Mouse (Mus musculus) stomach, embryonic 16.5 days (tissue): ENCODE measurements around the gene Oca2. TPM values are rescaled to one million over a fixed set of nuclear protein-coding genes. Genes with fewer than 3 reads are reported as not detected.

ENCODE experiments used
- ATAC-seq: fragments of 200-750 bp; cut with Nextera tagmentation; 2 replicates; pipeline ENCODE4 v1.8.0; 2017; ENCODE audit warnings: moderate number of reproducible peaks, moderate TSS enrichment; ENCODE audit not compliant: insufficient read depth, low FRiP score
- H3K27ac ChIP-seq: fragments of 300-500 bp; sonication (generic); 2 replicates; pipeline ENCODE4 v1.5.1; 2014; ENCODE audit warnings: low read length
- H3K27me3 ChIP-seq: fragments of 300-500 bp; sonication (generic); 2 replicates; pipeline ENCODE4 v1.6.1; 2014; ENCODE audit warnings: low read length, control low read depth, mixed read lengths; ENCODE audit not compliant: control insufficient read depth, insufficient read depth
- H3K36me3 ChIP-seq: fragments of 300-500 bp; sonication (generic); 2 replicates; pipeline ENCODE4 v1.6.1; 2014; ENCODE audit warnings: low read length; ENCODE audit not compliant: control insufficient read depth, insufficient read depth
- H3K4me1 ChIP-seq: fragments of 300-500 bp; sonication (generic); 2 replicates; pipeline ENCODE4 v1.6.1; 2014; ENCODE audit warnings: low read length, control low read depth, mixed read lengths; ENCODE audit not compliant: control insufficient read depth, insufficient read depth
- H3K4me2 ChIP-seq: fragments of 300-500 bp; sonication (generic); 2 replicates; pipeline ENCODE4 v1.6.1; 2014; ENCODE audit warnings: low read depth, low read length, mixed read lengths
- H3K4me3 ChIP-seq: fragments of 300-500 bp; sonication (generic); replicated peaks from 2 replicates; pipeline ENCODE4 v1.5.1; 2014; ENCODE audit warnings: mild to moderate bottlenecking, low read length
- H3K9ac ChIP-seq: fragments of 300-500 bp; sonication (generic); 2 replicates; pipeline ENCODE4 v1.6.1; 2014; ENCODE audit warnings: low read length
- H3K9me3 ChIP-seq: fragments of 300-500 bp; sonication (generic); replicated peaks from 2 replicates; pipeline ENCODE4 v1.6.1; 2016; ENCODE audit warnings: low read length, control low read depth; ENCODE audit not compliant: control insufficient read depth
- WGBS: fragments of 180-500 bp; shearing (Covaris S2); extraction: QIAGEN DNeasy Blood & Tissue Kit; methylation state at CpG from one replicate; pipeline ENCODE4 v1.1.7; 2014; 5-methylcytosine and 5-hydroxymethylcytosine counted together
- polyA plus RNA-seq: library from polyadenylated mRNA; unstranded; fragments of >200 nt; fragmentation: Nextera tagmentation; extraction: Ambion mirVana; gene quantifications from 2 replicates; pipeline ENCODE4 v1.2.1, GENCODE M21; 2015

Gene Oca2
- 0.08 and 0.14 TPM in 2 replicates for polyA plus RNA-seq

GRCm38 (mm10) chr7:56239543-56239942 is at the start of gene Oca2:
TSS of gene Oca2 (plus strand) at chr7:56239760.
- no peak within 1 kb of the TSS for H3K27ac ChIP-seq
- ATAC-seq = no peak
- no peaks in the 10 kb centered on the region for H3K4me1 ChIP-seq
- H3K9me3 ChIP-seq = no peaks in the 10 kb centered on the region
- no peaks in the 10 kb centered on the region for H3K36me3 ChIP-seq
- H3K4me3 ChIP-seq = no peak within 1 kb of the TSS
- WGBS = 43% methylated on average over 3 of the region's 3 CpGs
- no peak within 1 kb of the TSS for H3K4me2 ChIP-seq
- no peak within 1 kb of the TSS for H3K9ac ChIP-seq
- no peaks in the 10 kb centered on the region; the same call in 1 of the 2 replicates for H3K27me3 ChIP-seq

GRCm38 (mm10) chr7:56191041-56191440 is 48.5 kb upstream of the Oca2 start:
- H3K4me3 ChIP-seq = no peak overlapping the region
- H3K27ac ChIP-seq = no peak overlapping the region
- no peak overlapping the region for H3K9ac ChIP-seq
- 88% methylated on average over 6 of the region's 6 CpGs for WGBS
- no peaks in the 10 kb centered on the region for H3K27me3 ChIP-seq
- H3K36me3 ChIP-seq = peaks cover 4% of the 10 kb centered on the region
- ATAC-seq = no peak
- H3K9me3 ChIP-seq = no peaks in the 10 kb centered on the region
- H3K4me2 ChIP-seq = no peak overlapping the region
- H3K4me1 ChIP-seq = no peaks in the 10 kb centered on the region

- Histone ChIP-seq H3K4me2 (no peak overlapping the region), H3K36me3 (peaks cover 4% of the 10 kb centered on the region), H3K27ac (no peak overlapping the region), H3K4me1 (no peaks in the 10 kb centered on the region), H3K27me3 (no peaks in the 10 kb centered on the region), H3K9ac (no peak overlapping the region), H3K4me3 (no peak overlapping the region), H3K9me3 (no peaks in the 10 kb centered on the region)
- no peak for ATAC-seq
- WGBS = 62% methylated on average over 4 of the region's 4 CpGs
Observed at GRCm38 (mm10) chr7:56191661-56192060, 47.9 kb upstream of the Oca2 start.

- no peaks in the 10 kb centered on the region for H3K4me1 ChIP-seq
- no peaks in the 10 kb centered on the region for H3K27me3 ChIP-seq
- no peak overlapping the region for H3K27ac ChIP-seq
- H3K9me3 ChIP-seq = no peaks in the 10 kb centered on the region
- H3K36me3 ChIP-seq = peaks cover 17% of the 10 kb centered on the region
- 89% methylated on average over 10 of the region's 10 CpGs for WGBS
- no peak overlapping the region for H3K4me3 ChIP-seq
- no peak overlapping the region for H3K4me2 ChIP-seq
- no peak for ATAC-seq
- H3K9ac ChIP-seq = no peak overlapping the region
Observed at GRCm38 (mm10) chr7:56201483-56202218, 37.9 kb upstream of the Oca2 start.

GRCm38 (mm10) chr7:56202843-56203242 is 36.7 kb upstream of the Oca2 start:
- ATAC-seq = no peak
- Histone ChIP-seq H3K27ac (no peak overlapping the region), H3K9me3 (no peaks in the 10 kb centered on the region), H3K9ac (no peak overlapping the region), H3K4me1 (no peaks in the 10 kb centered on the region), H3K27me3 (no peaks in the 10 kb centered on the region), H3K36me3 (peaks cover 12% of the 10 kb centered on the region; the same call in 1 of the 2 replicates), H3K4me2 (no peak overlapping the region), H3K4me3 (no peak overlapping the region)
- WGBS = 97% methylated on average over 3 of the region's 3 CpGs

- H3K9ac ChIP-seq = no peak overlapping the region
- no peak overlapping the region for H3K27ac ChIP-seq
- no peaks in the 10 kb centered on the region for H3K4me1 ChIP-seq
- H3K4me3 ChIP-seq = no peak overlapping the region
- H3K27me3 ChIP-seq = no peaks in the 10 kb centered on the region
- WGBS = 93% methylated on average over 2 of the region's 2 CpGs
- peaks cover 7% of the 10 kb centered on the region; the same call in 1 of the 2 replicates for H3K36me3 ChIP-seq
- no peak overlapping the region for H3K4me2 ChIP-seq
- ATAC-seq = no peak
- H3K9me3 ChIP-seq = no peaks in the 10 kb centered on the region
Observed at GRCm38 (mm10) chr7:56203286-56203685, 36.3 kb upstream of the Oca2 start.

GRCm38 (mm10) chr7:56204877-56205276 is 34.7 kb upstream of the Oca2 start:
- Histone ChIP-seq H3K4me2 (no peak overlapping the region), H3K4me3 (no peak overlapping the region), H3K9ac (no peak overlapping the region), H3K27ac (no peak overlapping the region), H3K4me1 (no peaks in the 10 kb centered on the region), H3K36me3 (no peaks in the 10 kb centered on the region; the same call in 1 of the 2 replicates), H3K27me3 (no peaks in the 10 kb centered on the region), H3K9me3 (no peaks in the 10 kb centered on the region)
- no peak for ATAC-seq
- WGBS = 66% methylated on average over 3 of the region's 3 CpGs

- ATAC-seq = no peak
- no peaks in the 10 kb centered on the region for H3K27me3 ChIP-seq
- H3K4me3 ChIP-seq = no peak overlapping the region
- H3K27ac ChIP-seq = no peak overlapping the region
- 88% methylated on average over 6 of the region's 6 CpGs for WGBS
- H3K4me2 ChIP-seq = no peak overlapping the region
- no peaks in the 10 kb centered on the region for H3K9me3 ChIP-seq
- no peaks in the 10 kb centered on the region for H3K4me1 ChIP-seq
- H3K36me3 ChIP-seq = peaks cover 14% of the 10 kb centered on the region; the same call in 1 of the 2 replicates
- no peak overlapping the region for H3K9ac ChIP-seq
Observed at GRCm38 (mm10) chr7:56220811-56221210, 18.7 kb upstream of the Oca2 start.

- no peaks in the 10 kb centered on the region for H3K36me3 ChIP-seq
- H3K4me1 ChIP-seq = no peaks in the 10 kb centered on the region
- peak; percentile 37; the same call in 1 of the 2 replicates for ATAC-seq
- H3K27ac ChIP-seq = no peak overlapping the region
- H3K4me2 ChIP-seq = no peak overlapping the region
- H3K9me3 ChIP-seq = no peaks in the 10 kb centered on the region
- H3K9ac ChIP-seq = no peak overlapping the region
- 46% methylated on average over 5 of the region's 5 CpGs for WGBS
- no peaks in the 10 kb centered on the region for H3K27me3 ChIP-seq
- no peak overlapping the region for H3K4me3 ChIP-seq
Observed at GRCm38 (mm10) chr7:56235794-56236423, 3.7 kb upstream of the Oca2 start.
